Mouse (Mus musculus): ENCODE data around the gene Iqgap1.
"Not testable (repeated sequence)": the region's sequence is repeated elsewhere in the genome, so short reads cannot be mapped to it uniquely, and the experiment has no call there.

The Iqgap1 gene

GRCm38 (mm10) chr7:80773834-80774614, 51.8 kb downstream of the Iqgap1 start:
- no peak for DNase-seq (ENCODE audit: low read depth in 2 of 2, low spot score in 2 of 2)

GRCm38 (mm10) chr7:80770466-80770865, 55.3 kb downstream of the Iqgap1 start:
- DNase-seq (ENCODE audit: low read depth in 2 of 2, low spot score in 2 of 2), result no peak

- DNase-seq (ENCODE audit: low read depth in 2 of 2, low spot score in 2 of 2), result no peak
Observed at GRCm38 (mm10) chr7:80766861-80767312, 58.9 kb downstream of the Iqgap1 start.

- DNase-seq (ENCODE audit: low read depth in 2 of 2, low spot score in 2 of 2), result no peak
Observed at GRCm38 (mm10) chr7:80766072-80766471, 59.7 kb downstream of the Iqgap1 start.

GRCm38 (mm10) chr7:80763864-80764437, 61.8 kb downstream of the Iqgap1 start:
- DNase-seq (ENCODE audit: low read depth in 2 of 2, low spot score in 2 of 2), result no peak

GRCm38 (mm10) chr7:80762297-80762696, 63.5 kb downstream of the Iqgap1 start:
- DNase-seq (ENCODE audit: low read depth in 2 of 2, low spot score in 2 of 2), result no peak

- no peak for DNase-seq (ENCODE audit: low read depth in 2 of 2, low spot score in 2 of 2)
Observed at GRCm38 (mm10) chr7:80754086-80754485, 71.7 kb downstream of the Iqgap1 start.

GRCm38 (mm10) chr7:80753613-80754012, 72.2 kb downstream of the Iqgap1 start:
- no peak for DNase-seq (ENCODE audit: low read depth in 2 of 2, low spot score in 2 of 2)

GRCm38 (mm10) chr7:80749624-80750023, 76.2 kb downstream of the Iqgap1 start:
- DNase-seq (ENCODE audit: low read depth in 2 of 2, low spot score in 2 of 2), result no peak

GRCm38 (mm10) chr7:80749109-80749508, 76.7 kb downstream of the Iqgap1 start:
- DNase-seq (ENCODE audit: low read depth in 2 of 2, low spot score in 2 of 2), result not testable (repeated sequence)

GRCm38 (mm10) chr7:80747371-80747770, 78.4 kb downstream of the Iqgap1 start:
- no peak for DNase-seq (ENCODE audit: low read depth in 2 of 2, low spot score in 2 of 2)

GRCm38 (mm10) chr7:80746166-80746761, 79.5 kb downstream of the Iqgap1 start:
- DNase-seq (ENCODE audit: low read depth in 2 of 2, low spot score in 2 of 2), result no peak

GRCm38 (mm10) chr7:80745746-80746145, 80.0 kb downstream of the Iqgap1 start:
- no peak for DNase-seq (ENCODE audit: low read depth in 2 of 2, low spot score in 2 of 2)

GRCm38 (mm10) chr7:80745250-80745649, 80.5 kb downstream of the Iqgap1 start:
- DNase-seq (ENCODE audit: low read depth in 2 of 2, low spot score in 2 of 2), result no peak

GRCm38 (mm10) chr7:80743920-80744630, 81.7 kb downstream of the Iqgap1 start:
- no peak for DNase-seq (ENCODE audit: low read depth in 2 of 2, low spot score in 2 of 2)

- no peak for DNase-seq (ENCODE audit: low read depth in 2 of 2, low spot score in 2 of 2)
Observed at GRCm38 (mm10) chr7:80742671-80743070, 83.1 kb downstream of the Iqgap1 start.

GRCm38 (mm10) chr7:80740954-80741353, 84.8 kb downstream of the Iqgap1 start:
- peak in 1 of 2 experiments; percentile 44 for DNase-seq (ENCODE audit: low read depth in 2 of 2, low spot score in 2 of 2)

- DNase-seq (ENCODE audit: low read depth in 2 of 2, low spot score in 2 of 2), result no peak
Observed at GRCm38 (mm10) chr7:80736199-80736598, 89.6 kb downstream of the Iqgap1 start.

- no peak for DNase-seq (ENCODE audit: low read depth in 2 of 2, low spot score in 2 of 2)
Observed at GRCm38 (mm10) chr7:80732986-80733385, 92.8 kb downstream of the Iqgap1 start.

GRCm38 (mm10) chr7:80729662-80730061, 96.1 kb downstream of the Iqgap1 start:
- peak; percentile 66 to 74 for DNase-seq (ENCODE audit: low read depth in 2 of 2, low spot score in 2 of 2)

- DNase-seq (ENCODE audit: low read depth in 2 of 2, low spot score in 2 of 2), result no peak
Observed at GRCm38 (mm10) chr7:80721041-80721440, 104.7 kb downstream of the Iqgap1 start.

GRCm38 (mm10) chr7:80719582-80719981, 106.2 kb downstream of the Iqgap1 start:
- DNase-seq (ENCODE audit: low read depth in 2 of 2, low spot score in 2 of 2), result no peak

Data from CD8-positive naive resting alpha-beta T cell, adult 2 months (primary cell).